Mouse (Mus musculus) layer of hippocampus, postnatal 14 days (tissue): ENCODE results near the gene Zfp408. TPM values are rescaled to one million over a fixed set of nuclear protein-coding genes. Genes with fewer than 3 reads are reported as not detected.
"Not testable (repeated sequence)": the region's sequence is repeated elsewhere in the genome, so short reads cannot be mapped to it uniquely, and the experiment has no call there.

ENCODE experiments used
- DNase-seq, 2 experiments: peaks; one replicate each; pipeline ENCODE4 v3.0.0; 2021 to 2022; ENCODE audit warnings: low spot score in 2 of 2, mixed read lengths in 1 of 2
- total RNA-seq, 2 experiments: library from RNA; stranded (reverse); gene quantifications; 2 replicates each; pipeline ENCODE4 v1.2.3; 2021

The Zfp408 gene
- total RNA-seq, 2 experiments from 2014 or later = 11.1 to 13.0 TPM

GRCm38 (mm10) chr2:91622356-91622755, 27.2 kb downstream of the Zfp408 start:
- DNase-seq = no peak

GRCm38 (mm10) chr2:91609370-91609769, 40.2 kb downstream of the Zfp408 start:
- DNase-seq = not testable (repeated sequence)

GRCm38 (mm10) chr2:91602389-91602788, 47.2 kb downstream of the Zfp408 start:
- no peak for DNase-seq

- DNase-seq = no peak
Measured at GRCm38 (mm10) chr2:91600475-91600874, 49.1 kb downstream of the Zfp408 start.

Other genes with a start within 250 kb of the Zfp408 start
- gene 1110051M20Rik, start 205.1 kb downstream of the Zfp408 start, total RNA-seq = 100 to 1,000 TPM in 1 of 2 experiments, 10 to 100 TPM in 1; 90.8 to 106 TPM
- 10 to 100 TPM; 38.0 to 40.2 TPM for gene Lrp4, start 192.3 kb downstream of the Zfp408 start, total RNA-seq
- gene Ckap5, start 123.0 kb downstream of the Zfp408 start, total RNA-seq = 100 to 1,000 TPM; 112 to 120 TPM
- under 1 TPM in 1 of 2 experiments, not detected in 1; 0.25 TPM for gene F2, start 13.4 kb downstream of the Zfp408 start, total RNA-seq
- gene Arhgap1, start 69 bp upstream of the Zfp408 start, total RNA-seq = 10 to 100 TPM; 65.8 to 68.0 TPM
- gene Atg13, start 60.8 kb upstream of the Zfp408 start, total RNA-seq = 10 to 100 TPM; 57.2 to 59.5 TPM
- gene Harbi1, start 61.1 kb upstream of the Zfp408 start, total RNA-seq = 1 to 10 TPM; 7.5 to 8.5 TPM
- 10 to 100 TPM; 45.5 to 49.1 TPM for gene Ambra1, start 80.3 kb upstream of the Zfp408 start, total RNA-seq